Comparison of ENCODE assay signal across 9 mouse cellular contexts in the genomic region with DNA sequence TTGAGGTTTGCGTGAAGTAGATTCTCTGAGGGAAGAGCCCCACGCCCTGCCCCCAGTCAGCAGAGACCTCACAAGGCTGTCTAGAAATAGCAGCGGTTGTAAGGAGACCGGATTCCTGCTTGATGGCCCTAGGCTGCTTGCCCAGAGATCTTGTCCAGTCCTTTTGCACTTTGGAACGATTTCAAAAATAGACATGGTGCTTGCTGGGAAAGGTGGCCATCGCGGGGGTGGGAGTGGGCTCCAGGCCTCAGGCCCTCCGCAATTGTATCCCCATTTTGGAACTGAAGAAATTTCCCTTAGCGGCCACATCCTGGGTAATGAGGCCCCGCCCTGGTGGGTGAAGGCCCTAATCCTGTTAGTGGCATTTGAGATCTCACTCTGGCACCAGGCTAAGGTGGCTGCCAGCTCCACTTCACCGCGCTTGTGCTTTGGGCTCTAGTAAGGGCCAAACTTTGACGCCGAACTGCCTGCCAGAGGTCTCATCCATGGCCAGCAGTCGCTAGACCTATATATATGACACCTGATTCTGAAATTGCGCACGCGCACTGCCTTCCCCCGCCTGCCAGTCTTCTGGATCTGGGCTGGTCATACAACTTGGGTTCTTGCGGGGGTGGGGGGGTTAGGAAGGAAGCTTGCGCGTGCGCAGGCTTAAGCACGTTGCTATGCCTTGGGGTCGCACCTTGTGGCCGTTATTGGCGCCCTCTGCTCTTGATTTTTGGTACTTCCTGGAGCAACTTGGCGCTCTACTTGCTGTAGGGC. TPM values are rescaled to one million over a fixed set of nuclear protein-coding genes. Genes with fewer than 3 reads are reported as not detected.
A peak's percentile ranks its signal among the peaks of the same experiment; 100 is the strongest.
DNase-seq lines count a peak whose midpoint lies in the region; ATAC-seq and TF ChIP-seq lines count a peak whose summit lies in the region.
"Had no signal": no experiment of that assay in that cellular context is flagged by ENCODE, and none has a peak within 500 bp of the region (broad histone marks: within the 10 kb centered on the region; RNA-seq: fewer than 3 reads in every experiment).

No protein-coding gene starts in this region.

- no peak for TF ChIP-seq EP300 in stomach, postnatal 0 days (optimal IDR thresholded peaks at IDR 0.05)

- no peak for TF ChIP-seq CTCF in E14TG2a.4 (conservative IDR thresholded peaks at IDR 0.05; ENCODE audit: low read length)
- TF ChIP-seq CTCF in kidney, postnatal 0 days (IDR thresholded peaks at IDR 0.05; ENCODE audit: low read depth) = peak; percentile 53; the same call in 1 of the 2 replicates
- peak; percentile 59 for TF ChIP-seq CTCF in stomach, postnatal 0 days (IDR thresholded peaks at IDR 0.05; ENCODE audit: low read depth)

- H3K4me2 ChIP-seq in heart, embryonic 14.5 days (ENCODE audit: low read length) = peak overlapping the region; percentile 67
- H3K4me2 ChIP-seq in kidney, postnatal 0 days (ENCODE audit: low read length) = peak overlapping the region; percentile 99
- H3K4me2 ChIP-seq in liver, embryonic 15.5 days = peak overlapping the region; percentile 98
- peak overlapping the region; percentile 95 for H3K4me2 ChIP-seq in neural tube, embryonic 11.5 days (ENCODE audit: low read depth)
- peak overlapping the region; percentile 84 for H3K4me2 ChIP-seq in stomach, postnatal 0 days (replicated peaks; ENCODE audit: low read depth)

- peak overlapping the region; percentile 97 to 99 for H3K27ac ChIP-seq in heart, embryonic 14.5 days (replicated peaks in 1 of 2; ENCODE audit: control insufficient read depth in 1 of 2, insufficient read depth in 1 of 2, low read depth in 2 of 2, low read length in 2 of 2)
- H3K27ac ChIP-seq in kidney, postnatal 0 days = peak overlapping the region; percentile 95
- H3K27ac ChIP-seq in liver, embryonic 15.5 days (replicated peaks) = peak overlapping the region; percentile 84
- H3K27ac ChIP-seq in neural tube, embryonic 11.5 days (ENCODE audit: low read depth, low read length) = peak overlapping the region; percentile 64
- peak overlapping the region; percentile 94 for H3K27ac ChIP-seq in stomach, postnatal 0 days (replicated peaks)

- ATAC-seq in erythroid progenitor cell, adult 5-6 weeks (replicated peaks; ENCODE audit: low FRiP score, poor library complexity, severe bottlenecking) = peak; percentile 26; the same call in 1 of the 2 replicates
- peak; percentile 44 for ATAC-seq in heart, embryonic 14.5 days (ENCODE audit: insufficient number of reproducible peaks, insufficient read depth, low FRiP score, low read depth)
- peak; percentile 55 for ATAC-seq in kidney, postnatal 0 days (replicated peaks; ENCODE audit: low FRiP score, low read depth)
- peak; percentile 25 for ATAC-seq in liver, embryonic 15.5 days (ENCODE audit: insufficient read depth)
- peak; percentile 20; the same call in 1 of the 2 replicates for ATAC-seq in neural tube, embryonic 11.5 days (ENCODE audit: insufficient read depth, low FRiP score, low TSS enrichment)
- ATAC-seq in stomach, postnatal 0 days (ENCODE audit: low FRiP score, low TSS enrichment) = peak; percentile 50

- peaks cover 62% of the 10 kb centered on the region for H3K36me3 ChIP-seq in E14TG2a.4 (ENCODE audit: insufficient read depth, low read length)
- H3K36me3 ChIP-seq in heart, embryonic 14.5 days (ENCODE audit: control insufficient read depth, insufficient read depth, low read length) = peaks cover 44% of the 10 kb centered on the region
- peaks cover 30% of the 10 kb centered on the region for H3K36me3 ChIP-seq in kidney, postnatal 0 days (ENCODE audit: insufficient read depth, low read length)
- peaks cover 36% of the 10 kb centered on the region for H3K36me3 ChIP-seq in liver, embryonic 15.5 days (replicated peaks)
- peaks cover 10% of the 10 kb centered on the region for H3K36me3 ChIP-seq in neural tube, embryonic 11.5 days (ENCODE audit: control insufficient read depth, insufficient read depth, low read length)
- peaks cover 18% of the 10 kb centered on the region for H3K36me3 ChIP-seq in stomach, postnatal 0 days (ENCODE audit: control insufficient read depth, insufficient read depth, low read length)

- H3K27me3 ChIP-seq in E14TG2a.4 (ENCODE audit: insufficient read depth, low read length) = peaks cover 15% of the 10 kb centered on the region; the same call in 1 of the 2 replicates
- no peaks in the 10 kb centered on the region for H3K27me3 ChIP-seq in heart, embryonic 14.5 days (ENCODE audit: control insufficient read depth, insufficient read depth, low read length)
- H3K27me3 ChIP-seq in kidney, postnatal 0 days (ENCODE audit: insufficient read depth, low read length) = no peaks in the 10 kb centered on the region
- no peaks in the 10 kb centered on the region for H3K27me3 ChIP-seq in liver, embryonic 15.5 days
- no peaks in the 10 kb centered on the region for H3K27me3 ChIP-seq in neural tube, embryonic 11.5 days (ENCODE audit: control insufficient read depth, insufficient read depth, low read length)
- no peaks in the 10 kb centered on the region for H3K27me3 ChIP-seq in stomach, postnatal 0 days (ENCODE audit: control insufficient read depth, insufficient read depth, low read length)

- under 1% methylated on average over 28 of the region's 28 CpGs for WGBS in heart, embryonic 14.5 days
- WGBS in kidney, postnatal 0 days = 2% methylated on average over 28 of the region's 28 CpGs
- under 1% methylated on average over 28 of the region's 28 CpGs for WGBS in liver, embryonic 15.5 days (ENCODE audit: insufficient replicate concordance)
- WGBS in neural tube, embryonic 11.5 days = under 1% methylated on average over 28 of the region's 28 CpGs
- under 1% methylated on average over 28 of the region's 28 CpGs for WGBS in stomach, postnatal 0 days

- DNase-seq in brain, embryonic 18.5 days (ENCODE audit: low read depth, low spot score) = peak; percentile 60
- peak; percentile 85 for DNase-seq in kidney, postnatal 0 days (ENCODE audit: low spot score)
- DNase-seq in neural tube, embryonic 11.5 days (ENCODE audit: low spot score) = peak; percentile 73
- peak; percentile 79 for DNase-seq in stomach, postnatal 0 days (ENCODE audit: low spot score)

- peak overlapping the region; percentile 98 for H3K4me3 ChIP-seq in E14TG2a.4 (replicated peaks; ENCODE audit: low read length)
- H3K4me3 ChIP-seq in heart, embryonic 14.5 days (ENCODE audit: control insufficient read depth in 1 of 2, insufficient read depth in 1 of 2, low read depth in 1 of 2, low read length in 2 of 2) = peak overlapping the region; percentile 71 to 88
- peak overlapping the region; percentile 96 for H3K4me3 ChIP-seq in kidney, postnatal 0 days (replicated peaks; ENCODE audit: low read depth, low read length)
- H3K4me3 ChIP-seq in liver, embryonic 15.5 days (replicated peaks) = peak overlapping the region; percentile 78
- peak overlapping the region; percentile 92 for H3K4me3 ChIP-seq in neural tube, embryonic 11.5 days (ENCODE audit: low read depth, low read length)
- peak overlapping the region; percentile 78 for H3K4me3 ChIP-seq in stomach, postnatal 0 days (ENCODE audit: low read depth, low read length)

- H3K4me1 ChIP-seq in E14TG2a.4 (replicated peaks; ENCODE audit: low read depth, low read length) = peaks cover 64% of the 10 kb centered on the region
- peaks cover 8 to 19% of the 10 kb centered on the region in 2 experiments for H3K4me1 ChIP-seq in heart, embryonic 14.5 days (ENCODE audit: control insufficient read depth in 2 of 2, insufficient read depth in 2 of 2, low read length in 2 of 2)
- peaks cover 17% of the 10 kb centered on the region for H3K4me1 ChIP-seq in kidney, postnatal 0 days (replicated peaks; ENCODE audit: insufficient read depth, low read length)
- H3K4me1 ChIP-seq in liver, embryonic 15.5 days (replicated peaks) = peaks cover 41% of the 10 kb centered on the region
- peaks cover 7% of the 10 kb centered on the region for H3K4me1 ChIP-seq in neural tube, embryonic 11.5 days (ENCODE audit: control insufficient read depth, insufficient read depth, low read length)
- H3K4me1 ChIP-seq in stomach, postnatal 0 days (replicated peaks; ENCODE audit: control insufficient read depth, insufficient read depth) = peaks cover 5% of the 10 kb centered on the region; the same call in 1 of the 2 replicates

- peak overlapping the region; percentile 98 for H3K9ac ChIP-seq in heart, embryonic 14.5 days (ENCODE audit: low read length)
- H3K9ac ChIP-seq in kidney, postnatal 0 days (ENCODE audit: low read depth, low read length) = peak overlapping the region; percentile 91
- peak overlapping the region; percentile 84 for H3K9ac ChIP-seq in liver, embryonic 15.5 days
- H3K9ac ChIP-seq in neural tube, embryonic 11.5 days (ENCODE audit: low read length) = peak overlapping the region; percentile 91
- H3K9ac ChIP-seq in stomach, postnatal 0 days (ENCODE audit: low read length) = peak overlapping the region; percentile 84

- H3K9me3 ChIP-seq in E14TG2a.4 (ENCODE audit: low read length) = no peaks in the 10 kb centered on the region
- H3K9me3 ChIP-seq in heart, embryonic 14.5 days (ENCODE audit: control insufficient read depth, low read length) = no peaks in the 10 kb centered on the region
- no peaks in the 10 kb centered on the region for H3K9me3 ChIP-seq in kidney, postnatal 0 days (replicated peaks; ENCODE audit: low read length)
- no peaks in the 10 kb centered on the region for H3K9me3 ChIP-seq in liver, embryonic 15.5 days (replicated peaks)
- H3K9me3 ChIP-seq in neural tube, embryonic 11.5 days (ENCODE audit: control insufficient read depth, low read length) = no peaks in the 10 kb centered on the region
- H3K9me3 ChIP-seq in stomach, postnatal 0 days (ENCODE audit: control insufficient read depth, low read length) = no peaks in the 10 kb centered on the region

RNA-seq across cellular contexts. Expression of gene Ldha, which starts 5.4 kb away (rescaled TPM):
- total RNA-seq in erythroid progenitor cell, adult 5-6 weeks (2015; ENCODE audit: low replicate concordance) = 72.9 and 85.4 TPM in 2 replicates
- 29.2 and 59.4 TPM in 2 replicates for total RNA-seq in erythroid progenitor cell, adult 5-6 weeks (2017; ENCODE audit: low replicate concordance)
- 3,024 and 3,145 TPM in 2 replicates for polyA plus RNA-seq in heart, embryonic 14.5 days (2014; fragmentation: Nextera tagmentation; extraction: Ambion mirVana)
- 890 and 943 TPM in 2 replicates for polyA plus RNA-seq in kidney, postnatal 0 days (2015; fragmentation: Nextera tagmentation; extraction: Ambion mirVana)
- 1,291 and 1,714 TPM in 2 replicates for polyA plus RNA-seq in liver, embryonic 15.5 days (2015; fragmentation: Nextera tagmentation; extraction: Ambion mirVana)
- polyA plus RNA-seq in neural tube, embryonic 11.5 days (2014; fragmentation: Nextera tagmentation; extraction: Ambion mirVana) = 1,604 and 1,620 TPM in 2 replicates
- polyA plus RNA-seq in stomach, postnatal 0 days (2015; fragmentation: Nextera tagmentation; extraction: Ambion mirVana) = 718 and 816 TPM in 2 replicates

RNA-seq across cellular contexts. Expression of gene Ldhc, which starts 14.3 kb away (rescaled TPM):
- 2.2 TPM in 1 of 2 replicates, not detected in the other for total RNA-seq in erythroid progenitor cell, adult 5-6 weeks (2015; ENCODE audit: low replicate concordance)
- 0.64 TPM in 1 of 2 replicates, not detected in the other for total RNA-seq in erythroid progenitor cell, adult 5-6 weeks (2017; ENCODE audit: low replicate concordance)
- polyA plus RNA-seq in heart, embryonic 14.5 days (2014; fragmentation: Nextera tagmentation; extraction: Ambion mirVana) = not detected in 2 replicates
- polyA plus RNA-seq in kidney, postnatal 0 days (2015; fragmentation: Nextera tagmentation; extraction: Ambion mirVana) = not detected in 2 replicates
- 0.18 TPM in 1 of 2 replicates, not detected in the other for polyA plus RNA-seq in liver, embryonic 15.5 days (2015; fragmentation: Nextera tagmentation; extraction: Ambion mirVana)
- polyA plus RNA-seq in neural tube, embryonic 11.5 days (2014; fragmentation: Nextera tagmentation; extraction: Ambion mirVana) = not detected in 2 replicates
- polyA plus RNA-seq in stomach, postnatal 0 days (2015; fragmentation: Nextera tagmentation; extraction: Ambion mirVana) = not detected in 2 replicates
- total RNA-seq: left cerebral cortex, adult 8-10 months had no signal

RNA-seq across cellular contexts. Expression of gene Gtf2h1, which starts 50.8 kb away (rescaled TPM):
- total RNA-seq in erythroid progenitor cell, adult 5-6 weeks (2015; ENCODE audit: low replicate concordance) = 16.2 and 28.5 TPM in 2 replicates
- 15.2 and 25.9 TPM in 2 replicates for total RNA-seq in erythroid progenitor cell, adult 5-6 weeks (2017; ENCODE audit: low replicate concordance)
- 27.9 and 29.8 TPM in 2 replicates for polyA plus RNA-seq in heart, embryonic 14.5 days (2014; fragmentation: Nextera tagmentation; extraction: Ambion mirVana)
- polyA plus RNA-seq in kidney, postnatal 0 days (2015; fragmentation: Nextera tagmentation; extraction: Ambion mirVana) = 39.1 and 43.6 TPM in 2 replicates
- polyA plus RNA-seq in liver, embryonic 15.5 days (2015; fragmentation: Nextera tagmentation; extraction: Ambion mirVana) = 25.4 and 26.3 TPM in 2 replicates
- 55.0 and 55.9 TPM in 2 replicates for polyA plus RNA-seq in neural tube, embryonic 11.5 days (2014; fragmentation: Nextera tagmentation; extraction: Ambion mirVana)
- polyA plus RNA-seq in stomach, postnatal 0 days (2015; fragmentation: Nextera tagmentation; extraction: Ambion mirVana) = 28.0 and 29.0 TPM in 2 replicates

RNA-seq across cellular contexts. Expression of gene Hps5, which starts 50.8 kb away (rescaled TPM):
- 7.2 and 9.2 TPM in 2 replicates for total RNA-seq in erythroid progenitor cell, adult 5-6 weeks (2015; ENCODE audit: low replicate concordance)
- total RNA-seq in erythroid progenitor cell, adult 5-6 weeks (2017; ENCODE audit: low replicate concordance) = 19.8 and 29.9 TPM in 2 replicates
- polyA plus RNA-seq in heart, embryonic 14.5 days (2014; fragmentation: Nextera tagmentation; extraction: Ambion mirVana) = 10.0 and 11.3 TPM in 2 replicates
- 18.0 and 19.0 TPM in 2 replicates for polyA plus RNA-seq in kidney, postnatal 0 days (2015; fragmentation: Nextera tagmentation; extraction: Ambion mirVana)
- polyA plus RNA-seq in liver, embryonic 15.5 days (2015; fragmentation: Nextera tagmentation; extraction: Ambion mirVana) = 6.7 and 7.5 TPM in 2 replicates
- 18.0 and 21.7 TPM in 2 replicates for polyA plus RNA-seq in neural tube, embryonic 11.5 days (2014; fragmentation: Nextera tagmentation; extraction: Ambion mirVana)
- polyA plus RNA-seq in stomach, postnatal 0 days (2015; fragmentation: Nextera tagmentation; extraction: Ambion mirVana) = 6.4 and 7.0 TPM in 2 replicates

Comparison
In these comparisons a context has a peak if more than half of its experiments do, and no peak if none do; other contexts are left out.
1. Peak in every context shown above with its lines: DNase-seq, ATAC-seq, H3K4me3 ChIP-seq and H3K27ac ChIP-seq.